Mouse (Mus musculus) hindbrain, embryonic 12.5 days (tissue): Measurements from ENCODE around the gene Ttc30b. TPM values are rescaled to one million over a fixed set of nuclear protein-coding genes. Genes with fewer than 3 reads are reported as not detected.
"Not testable (repeated sequence)": the region's sequence is repeated elsewhere in the genome, so short reads cannot be mapped to it uniquely, and the experiment has no call there.

Experiments used
- ATAC-seq: fragments of 200-750 bp; cut with Nextera tagmentation; 2 replicates; pipeline ENCODE4 v1.8.0; 2017; ENCODE audit warnings: moderate TSS enrichment; ENCODE audit not compliant: low FRiP score
- H3K27ac ChIP-seq: fragments of 300-500 bp; sonication (generic); 2 replicates; pipeline ENCODE4 v1.5.1; 2016; ENCODE audit warnings: mild to moderate bottlenecking
- H3K27me3 ChIP-seq: fragments of 300-500 bp; sonication (generic); 2 replicates; pipeline ENCODE4 v1.6.1; 2016; ENCODE audit warnings: mild to moderate bottlenecking
- H3K36me3 ChIP-seq: fragments of 300-500 bp; sonication (generic); 2 replicates; pipeline ENCODE4 v1.6.1; 2016; ENCODE audit warnings: mild to moderate bottlenecking
- H3K4me1 ChIP-seq: fragments of 300-500 bp; sonication (generic); 2 replicates; pipeline ENCODE4 v1.6.1; 2016
- H3K4me2 ChIP-seq: fragments of 300-500 bp; sonication (generic); replicated peaks from 2 replicates; pipeline ENCODE4 v1.6.1; 2016; ENCODE audit warnings: mild to moderate bottlenecking
- H3K4me3 ChIP-seq: fragments of 300-500 bp; sonication (generic); 2 replicates; pipeline ENCODE4 v1.5.1; 2016; ENCODE audit warnings: mild to moderate bottlenecking
- H3K9ac ChIP-seq: fragments of 300-500 bp; sonication (generic); 2 replicates; pipeline ENCODE4 v1.6.1; 2016; ENCODE audit warnings: mild to moderate bottlenecking, moderate library complexity
- H3K9me3 ChIP-seq: fragments of 300-500 bp; sonication (generic); replicated peaks from 2 replicates; pipeline ENCODE4 v1.6.1; 2016; ENCODE audit warnings: mild to moderate bottlenecking
- WGBS: fragments of 180-500 bp; shearing (Covaris S2); methylation state at CpG from one replicate; pipeline ENCODE4 v1.1.7; 2016; 5-methylcytosine and 5-hydroxymethylcytosine counted together
- polyA plus RNA-seq: library from polyadenylated mRNA; unstranded; fragments of >200 nt; fragmentation: Nextera tagmentation; extraction: Ambion mirVana; gene quantifications from 2 replicates; pipeline ENCODE4 v1.2.1, GENCODE M21; 2016

Gene Ttc30b
- polyA plus RNA-seq, 1 experiment from 2014 or later: 14.4 TPM

GRCm38 (mm10) chr2:75964972-75965371 is 26.6 kb upstream of the Ttc30b start:
- H3K9me3 ChIP-seq: no peaks in the 10 kb centered on the region
- peaks cover 20% of the 10 kb centered on the region for H3K4me1 ChIP-seq
- 25% methylated on average over 5 of the region's 5 CpGs for WGBS
- no peaks in the 10 kb centered on the region for H3K27me3 ChIP-seq
- no peak overlapping the region for H3K4me3 ChIP-seq
- peak overlapping the region; percentile 33 for H3K4me2 ChIP-seq
- ATAC-seq: peak; percentile 72; the same call in 1 of the 2 replicates
- no peak overlapping the region for H3K9ac ChIP-seq
- H3K36me3 ChIP-seq: no peaks in the 10 kb centered on the region
- H3K27ac ChIP-seq: 0 out of 2 replicates have a peak overlapping the region, but pooled peaks have one; percentile 19

GRCm38 (mm10) chr2:75964512-75964911 is 26.1 kb upstream of the Ttc30b start:
- Histone ChIP-seq H3K9me3 (no peaks in the 10 kb centered on the region), H3K36me3 (no peaks in the 10 kb centered on the region), H3K27ac (0 out of 2 replicates have a peak overlapping the region, but pooled peaks have one; percentile 19), H3K9ac (no peak overlapping the region), H3K4me1 (peaks cover 24% of the 10 kb centered on the region), H3K4me3 (no peak overlapping the region), H3K27me3 (no peaks in the 10 kb centered on the region), H3K4me2 (peak overlapping the region; percentile 33)
- WGBS: 13% methylated on average over 14 of the region's 14 CpGs
- peak; percentile 57; the same call in 1 of the 2 replicates for ATAC-seq

- Histone ChIP-seq H3K4me3 (no peak overlapping the region), H3K9me3 (no peaks in the 10 kb centered on the region), H3K4me1 (peaks cover 28% of the 10 kb centered on the region), H3K27ac (no peak overlapping the region), H3K4me2 (peak overlapping the region; percentile 33; the same call in 1 of the 2 replicates), H3K27me3 (no peaks in the 10 kb centered on the region), H3K9ac (no peak overlapping the region), H3K36me3 (no peaks in the 10 kb centered on the region)
- ATAC-seq: no peak
- WGBS: 76% methylated on average over 5 of the region's 5 CpGs
These were observed 25.7 kb upstream of the Ttc30b start for GRCm38 (mm10) chr2:75964051-75964450.

- H3K27ac ChIP-seq: no peak overlapping the region
- H3K9me3 ChIP-seq: no peaks in the 10 kb centered on the region
- H3K4me1 ChIP-seq: peaks cover 29% of the 10 kb centered on the region
- no peaks in the 10 kb centered on the region for H3K27me3 ChIP-seq
- no peaks in the 10 kb centered on the region for H3K36me3 ChIP-seq
- H3K4me2 ChIP-seq: no peak overlapping the region
- no peak overlapping the region for H3K4me3 ChIP-seq
- no peak overlapping the region for H3K9ac ChIP-seq
- 67% methylated on average over 10 of the region's 10 CpGs for WGBS
- ATAC-seq: no peak
These were observed 24.9 kb upstream of the Ttc30b start for GRCm38 (mm10) chr2:75963211-75963840.

GRCm38 (mm10) chr2:75960366-75961330 is 22.3 kb upstream of the Ttc30b start:
- Histone ChIP-seq H3K4me2 (peak overlapping the region; percentile 39), H3K4me1 (peaks cover 26% of the 10 kb centered on the region), H3K36me3 (no peaks in the 10 kb centered on the region), H3K27ac (peak overlapping the region; percentile 69), H3K4me3 (no peak overlapping the region), H3K9me3 (no peaks in the 10 kb centered on the region), H3K27me3 (no peaks in the 10 kb centered on the region), H3K9ac (no peak overlapping the region)
- 48% methylated on average over 15 of the region's 15 CpGs for WGBS
- ATAC-seq: 0 out of 2 replicates have a peak, but pooled peaks have one; percentile 20

- H3K36me3 ChIP-seq: no peaks in the 10 kb centered on the region
- no peaks in the 10 kb centered on the region for H3K9me3 ChIP-seq
- H3K4me2 ChIP-seq: peak overlapping the region; percentile 39
- H3K4me1 ChIP-seq: peaks cover 26% of the 10 kb centered on the region
- peak overlapping the region; percentile 69 for H3K27ac ChIP-seq
- ATAC-seq: peak; percentile 60; the same call in 1 of the 2 replicates
- no peak overlapping the region for H3K9ac ChIP-seq
- 9% methylated on average over 15 of the region's 15 CpGs for WGBS
- no peak overlapping the region for H3K4me3 ChIP-seq
- H3K27me3 ChIP-seq: no peaks in the 10 kb centered on the region
These were observed 21.5 kb upstream of the Ttc30b start for GRCm38 (mm10) chr2:75959850-75960365.

- Histone ChIP-seq H3K4me3 (no peak overlapping the region), H3K4me1 (peaks cover 20% of the 10 kb centered on the region), H3K4me2 (peak overlapping the region; percentile 39), H3K9me3 (no peaks in the 10 kb centered on the region), H3K27ac (peak overlapping the region; percentile 69), H3K36me3 (no peaks in the 10 kb centered on the region), H3K9ac (no peak overlapping the region), H3K27me3 (no peaks in the 10 kb centered on the region)
- no peak for ATAC-seq
- WGBS: 36% methylated on average over 18 of the region's 18 CpGs
These were observed 20.9 kb upstream of the Ttc30b start for GRCm38 (mm10) chr2:75959183-75959849.

- WGBS: 58% methylated on average over 14 of the region's 14 CpGs
- no peak overlapping the region for H3K4me3 ChIP-seq
- no peaks in the 10 kb centered on the region for H3K36me3 ChIP-seq
These were observed 17.3 kb upstream of the Ttc30b start for GRCm38 (mm10) chr2:75955709-75956108.

GRCm38 (mm10) chr2:75953320-75953719 is 14.9 kb upstream of the Ttc30b start:
- H3K9ac ChIP-seq: no peak overlapping the region
- H3K9me3 ChIP-seq: no peaks in the 10 kb centered on the region
- H3K36me3 ChIP-seq: no peaks in the 10 kb centered on the region
- no peaks in the 10 kb centered on the region for H3K4me1 ChIP-seq
- no peak overlapping the region for H3K4me2 ChIP-seq
- H3K27ac ChIP-seq: no peak overlapping the region
- no peaks in the 10 kb centered on the region for H3K27me3 ChIP-seq
- H3K4me3 ChIP-seq: no peak overlapping the region
- WGBS: 93% methylated on average over 5 of the region's 5 CpGs
- ATAC-seq: no peak

More at GRCm38 (mm10) chr2:75955709-75956108, 17.3 kb upstream of the Ttc30b start:
- Histone ChIP-seq H3K9ac (no peak overlapping the region), H3K27ac (no peak overlapping the region), H3K9me3 (no peaks in the 10 kb centered on the region), H3K4me1 (peaks cover 16% of the 10 kb centered on the region), H3K4me2 (no peak overlapping the region), H3K27me3 (no peaks in the 10 kb centered on the region)
- ATAC-seq: no peak

GRCm38 (mm10) chr2:75950685-75951084 is 12.3 kb upstream of the Ttc30b start:
- ATAC-seq: no peak
- Histone ChIP-seq H3K4me2 (no peak overlapping the region), H3K27ac (no peak overlapping the region), H3K9ac (no peak overlapping the region), H3K36me3 (no peaks in the 10 kb centered on the region), H3K9me3 (no peaks in the 10 kb centered on the region), H3K27me3 (no peaks in the 10 kb centered on the region), H3K4me1 (no peaks in the 10 kb centered on the region), H3K4me3 (no peak overlapping the region)
- WGBS: 90% methylated on average over 8 of the region's 8 CpGs

GRCm38 (mm10) chr2:75937520-75938116 is 767 bp downstream of the Ttc30b start:
- Histone ChIP-seq H3K4me3 (peak overlapping the region; percentile 46), H3K9ac (peak overlapping the region; percentile 59), H3K4me2 (peak overlapping the region; percentile 63)
- H3K9me3 ChIP-seq, H3K36me3 ChIP-seq, H3K27me3 ChIP-seq, H3K27ac ChIP-seq, H3K4me1 ChIP-seq: not testable (repeated sequence)
- WGBS: 68% methylated on average over 16 of the region's 17 CpGs
- ATAC-seq: peak; percentile 73
